Mouse (Mus musculus) liver, embryonic 15.5 days (tissue): ENCODE measurements around the gene Lrp2. TPM values are rescaled to one million over a fixed set of nuclear protein-coding genes. Genes with fewer than 3 reads are reported as not detected.

ENCODE experiments used
- ATAC-seq: fragments of 200-750 bp; cut with Nextera tagmentation; 2 replicates; pipeline ENCODE4 v1.8.0; 2017; ENCODE audit warnings: moderate number of reproducible peaks, mild to moderate bottlenecking, moderate library complexity; ENCODE audit not compliant: insufficient read depth
- H3K27ac ChIP-seq: fragments of 300-500 bp; sonication (generic); replicated peaks from 2 replicates; pipeline ENCODE4 v1.5.1; 2015; ENCODE audit warnings: mild to moderate bottlenecking, inconsistent platforms
- H3K27me3 ChIP-seq: fragments of 300-500 bp; sonication (generic); 2 replicates; pipeline ENCODE4 v1.6.1; 2015; ENCODE audit warnings: mild to moderate bottlenecking, inconsistent platforms
- H3K36me3 ChIP-seq: fragments of 300-500 bp; sonication (generic); replicated peaks from 2 replicates; pipeline ENCODE4 v1.6.1; 2015; ENCODE audit warnings: moderate library complexity, mild to moderate bottlenecking, inconsistent platforms
- H3K4me1 ChIP-seq: fragments of 300-500 bp; sonication (generic); replicated peaks from 2 replicates; pipeline ENCODE4 v1.6.1; 2015; ENCODE audit warnings: inconsistent platforms
- H3K4me2 ChIP-seq: fragments of 300-500 bp; sonication (generic); 2 replicates; pipeline ENCODE4 v1.6.1; 2015; ENCODE audit warnings: moderate library complexity, mild to moderate bottlenecking, inconsistent platforms
- H3K4me3 ChIP-seq: fragments of 300-500 bp; sonication (generic); replicated peaks from 2 replicates; pipeline ENCODE4 v1.5.1; 2015; ENCODE audit warnings: mild to moderate bottlenecking, inconsistent platforms
- H3K9ac ChIP-seq: fragments of 300-500 bp; sonication (generic); 2 replicates; pipeline ENCODE4 v1.6.1; 2015; ENCODE audit warnings: moderate library complexity, mild to moderate bottlenecking, inconsistent platforms
- H3K9me3 ChIP-seq: fragments of 300-500 bp; sonication (generic); replicated peaks from 2 replicates; pipeline ENCODE4 v1.6.1; 2016; ENCODE audit warnings: inconsistent platforms
- WGBS: fragments of 180-500 bp; shearing (Covaris S2); methylation state at CpG from one replicate; pipeline ENCODE4 v1.1.7; 2015; ENCODE audit warnings: mixed read lengths; ENCODE audit not compliant: insufficient replicate concordance; 5-methylcytosine and 5-hydroxymethylcytosine counted together
- polyA plus RNA-seq: library from polyadenylated mRNA; unstranded; fragments of >200 nt; fragmentation: Nextera tagmentation; extraction: Ambion mirVana; gene quantifications from 2 replicates; pipeline ENCODE4 v1.2.1, GENCODE M21; 2015

Gene Lrp2
- polyA plus RNA-seq, 1 experiment from 2014 or later: 0.12 TPM

- no peak for ATAC-seq
- H3K27me3 ChIP-seq: peaks cover 4% of the 10 kb centered on the region; the same call in 1 of the 2 replicates
- WGBS: 19% methylated on average over 5 of the region's 5 CpGs
- no peak overlapping the region for H3K4me3 ChIP-seq
- H3K36me3 ChIP-seq: no peaks in the 10 kb centered on the region
- no peak overlapping the region for H3K9ac ChIP-seq
- H3K9me3 ChIP-seq: no peaks in the 10 kb centered on the region
- H3K4me2 ChIP-seq: no peak overlapping the region
- peaks cover 4% of the 10 kb centered on the region; the same call in 1 of the 2 replicates for H3K4me1 ChIP-seq
- H3K27ac ChIP-seq: no peak overlapping the region
Measured at GRCm38 (mm10) chr2:69562761-69563160, 23.1 kb downstream of the Lrp2 start.

- Histone ChIP-seq H3K27me3 (peaks cover 4% of the 10 kb centered on the region; the same call in 1 of the 2 replicates), H3K4me2 (no peak overlapping the region), H3K9me3 (no peaks in the 10 kb centered on the region), H3K27ac (no peak overlapping the region), H3K4me3 (no peak overlapping the region), H3K9ac (no peak overlapping the region), H3K4me1 (peaks cover 4% of the 10 kb centered on the region; the same call in 1 of the 2 replicates), H3K36me3 (no peaks in the 10 kb centered on the region)
- 70% methylated on average over 4 of the region's 4 CpGs for WGBS
- no peak for ATAC-seq
Measured at GRCm38 (mm10) chr2:69560221-69560620, 25.6 kb downstream of the Lrp2 start.

- 61% methylated on average over 15 of the region's 15 CpGs for WGBS
- Histone ChIP-seq H3K4me3 (no peak overlapping the region), H3K4me2 (no peak overlapping the region), H3K9me3 (no peaks in the 10 kb centered on the region), H3K9ac (no peak overlapping the region), H3K36me3 (no peaks in the 10 kb centered on the region), H3K27ac (no peak overlapping the region), H3K4me1 (peaks cover 4% of the 10 kb centered on the region; the same call in 1 of the 2 replicates), H3K27me3 (peaks cover 4% of the 10 kb centered on the region; the same call in 1 of the 2 replicates)
- ATAC-seq: no peak
Measured at GRCm38 (mm10) chr2:69559380-69559779, 26.5 kb downstream of the Lrp2 start.

GRCm38 (mm10) chr2:69556686-69557085 is 29.2 kb downstream of the Lrp2 start:
- 23% methylated on average over 7 of the region's 7 CpGs for WGBS
- Histone ChIP-seq H3K9me3 (no peaks in the 10 kb centered on the region), H3K4me2 (no peak overlapping the region), H3K4me1 (no peaks in the 10 kb centered on the region), H3K36me3 (no peaks in the 10 kb centered on the region), H3K4me3 (no peak overlapping the region), H3K9ac (no peak overlapping the region), H3K27me3 (peaks cover 4% of the 10 kb centered on the region; the same call in 1 of the 2 replicates), H3K27ac (no peak overlapping the region)
- no peak for ATAC-seq

DNA sequence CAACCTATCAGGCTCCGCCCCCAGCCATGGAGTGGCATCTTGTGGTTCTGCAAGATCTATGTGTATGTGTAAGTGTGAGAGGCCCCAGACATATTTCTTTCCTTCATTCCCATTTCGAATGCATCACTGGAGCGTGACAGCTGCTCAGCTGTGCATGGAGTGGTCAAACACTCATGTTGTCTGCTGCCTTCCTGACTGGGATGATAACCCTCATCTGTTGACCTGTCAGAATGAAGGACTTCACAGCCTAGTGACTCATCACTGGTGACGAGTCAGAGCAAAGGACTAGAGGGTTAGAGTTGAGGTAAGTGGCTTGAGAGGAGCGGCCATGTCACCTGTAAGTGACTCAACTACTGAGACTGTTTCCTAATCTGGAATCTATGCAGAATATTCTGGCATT is 34.2 kb downstream of the Lrp2 start:
- no peak for ATAC-seq
- Histone ChIP-seq H3K36me3 (no peaks in the 10 kb centered on the region), H3K9ac (no peak overlapping the region), H3K4me2 (no peak overlapping the region), H3K4me3 (no peak overlapping the region), H3K4me1 (no peaks in the 10 kb centered on the region), H3K9me3 (no peaks in the 10 kb centered on the region), H3K27ac (no peak overlapping the region), H3K27me3 (no peaks in the 10 kb centered on the region)
- WGBS: 58% methylated on average over 5 of the region's 5 CpGs

- Histone ChIP-seq H3K27ac (no peak overlapping the region), H3K27me3 (no peaks in the 10 kb centered on the region), H3K9ac (no peak overlapping the region), H3K4me1 (no peaks in the 10 kb centered on the region), H3K4me2 (no peak overlapping the region), H3K9me3 (no peaks in the 10 kb centered on the region), H3K4me3 (no peak overlapping the region), H3K36me3 (no peaks in the 10 kb centered on the region)
- WGBS: 44% methylated on average over 11 of the region's 11 CpGs
- ATAC-seq: no peak
Measured at GRCm38 (mm10) chr2:69546823-69547222, 39.0 kb downstream of the Lrp2 start.

GRCm38 (mm10) chr2:69536018-69536417 is 49.8 kb downstream of the Lrp2 start:
- no peaks in the 10 kb centered on the region for H3K36me3 ChIP-seq
- WGBS: 64% methylated on average over 7 of the region's 7 CpGs

DNA sequence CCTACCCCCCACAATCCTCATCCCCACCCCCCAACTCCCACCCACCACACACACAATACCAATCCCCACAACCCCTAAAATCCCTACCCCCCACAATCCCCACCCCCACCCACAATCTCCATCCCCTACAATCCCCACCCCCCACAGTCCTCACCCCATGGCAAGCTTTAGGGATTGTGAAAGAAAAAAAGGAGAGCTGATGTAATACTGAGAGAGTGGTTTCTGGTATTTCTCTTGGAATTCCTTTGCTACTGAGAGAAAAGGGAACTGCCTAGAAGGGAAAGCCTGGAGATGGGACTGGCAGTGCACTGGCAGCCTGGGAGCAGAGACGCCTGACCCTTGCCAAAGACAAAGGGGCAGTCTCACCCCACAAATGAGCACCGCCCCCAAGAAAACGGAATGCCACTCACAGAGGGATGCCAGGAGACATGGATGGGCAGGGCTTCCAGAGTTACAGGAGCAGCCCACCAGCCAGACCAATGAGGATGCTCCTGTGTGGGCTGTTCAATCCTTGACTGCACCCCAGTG is 54.3 kb downstream of the Lrp2 start:
- Histone ChIP-seq H3K9me3 (no peaks in the 10 kb centered on the region), H3K4me2 (no peak overlapping the region), H3K9ac (no peak overlapping the region), H3K27me3 (no peaks in the 10 kb centered on the region), H3K4me1 (peaks cover 3% of the 10 kb centered on the region; the same call in 1 of the 2 replicates), H3K4me3 (no peak overlapping the region), H3K27ac (no peak overlapping the region), H3K36me3 (no peaks in the 10 kb centered on the region)
- ATAC-seq: no peak
- WGBS: 61% methylated on average over 3 of the region's 3 CpGs

More at GRCm38 (mm10) chr2:69536018-69536417, 49.8 kb downstream of the Lrp2 start:
- Histone ChIP-seq H3K4me2 (no peak overlapping the region), H3K27ac (no peak overlapping the region), H3K4me1 (peaks cover under 1% of the 10 kb centered on the region; the same call in 1 of the 2 replicates), H3K4me3 (no peak overlapping the region), H3K9ac (no peak overlapping the region), H3K27me3 (no peaks in the 10 kb centered on the region), H3K9me3 (no peaks in the 10 kb centered on the region)
- ATAC-seq: no peak

- H3K27me3 ChIP-seq: no peaks in the 10 kb centered on the region
- H3K4me1 ChIP-seq: peaks cover 3% of the 10 kb centered on the region; the same call in 1 of the 2 replicates
- H3K9me3 ChIP-seq: no peaks in the 10 kb centered on the region
- H3K4me3 ChIP-seq: no peak overlapping the region
- no peak overlapping the region for H3K27ac ChIP-seq
- no peaks in the 10 kb centered on the region for H3K36me3 ChIP-seq
- 16% methylated on average over 14 of the region's 14 CpGs for WGBS
- no peak overlapping the region for H3K9ac ChIP-seq
- H3K4me2 ChIP-seq: no peak overlapping the region
- no peak for ATAC-seq
Measured at GRCm38 (mm10) chr2:69530691-69531527, 55.0 kb downstream of the Lrp2 start.

DNA sequence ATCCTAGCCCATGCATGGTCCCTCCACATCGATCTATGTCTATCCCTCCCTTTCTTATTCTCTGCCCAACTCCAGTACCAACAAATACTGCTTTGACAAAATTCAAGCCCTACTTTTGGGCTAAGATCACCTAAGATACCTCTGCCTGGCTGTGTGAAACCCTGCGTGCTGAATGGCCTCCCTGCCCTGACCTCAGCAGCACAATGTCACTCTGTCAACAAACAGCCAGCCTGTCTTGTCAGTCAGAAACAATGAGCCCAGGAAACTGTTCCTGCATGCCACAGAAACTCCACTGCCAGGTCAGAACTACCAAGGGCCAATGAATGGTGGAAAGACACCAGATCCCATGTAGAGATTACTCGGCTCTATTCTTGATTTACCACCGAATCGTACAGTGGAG is 55.7 kb downstream of the Lrp2 start:
- no peak overlapping the region for H3K4me3 ChIP-seq
- H3K9me3 ChIP-seq: no peaks in the 10 kb centered on the region
- peaks cover 3% of the 10 kb centered on the region; the same call in 1 of the 2 replicates for H3K4me1 ChIP-seq
- H3K9ac ChIP-seq: no peak overlapping the region
- H3K36me3 ChIP-seq: no peaks in the 10 kb centered on the region
- no peak for ATAC-seq
- H3K27ac ChIP-seq: no peak overlapping the region
- no peaks in the 10 kb centered on the region for H3K27me3 ChIP-seq
- 46% methylated on average over 5 of the region's 5 CpGs for WGBS
- no peak overlapping the region for H3K4me2 ChIP-seq

- no peak overlapping the region for H3K4me3 ChIP-seq
- no peak overlapping the region for H3K27ac ChIP-seq
- 0 out of 2 replicates have a peak, but pooled peaks cover 2% of the 10 kb centered on the region for H3K4me1 ChIP-seq
- H3K9me3 ChIP-seq: no peaks in the 10 kb centered on the region
- 71% methylated on average over 2 of the region's 2 CpGs for WGBS
- no peaks in the 10 kb centered on the region for H3K27me3 ChIP-seq
- no peak overlapping the region for H3K4me2 ChIP-seq
- H3K36me3 ChIP-seq: no peaks in the 10 kb centered on the region
- no peak overlapping the region for H3K9ac ChIP-seq
- ATAC-seq: no peak
Measured at GRCm38 (mm10) chr2:69520273-69520672, 65.6 kb downstream of the Lrp2 start.
